ENCODE assay signal across 19 mouse cellular contexts in the genomic region with DNA sequence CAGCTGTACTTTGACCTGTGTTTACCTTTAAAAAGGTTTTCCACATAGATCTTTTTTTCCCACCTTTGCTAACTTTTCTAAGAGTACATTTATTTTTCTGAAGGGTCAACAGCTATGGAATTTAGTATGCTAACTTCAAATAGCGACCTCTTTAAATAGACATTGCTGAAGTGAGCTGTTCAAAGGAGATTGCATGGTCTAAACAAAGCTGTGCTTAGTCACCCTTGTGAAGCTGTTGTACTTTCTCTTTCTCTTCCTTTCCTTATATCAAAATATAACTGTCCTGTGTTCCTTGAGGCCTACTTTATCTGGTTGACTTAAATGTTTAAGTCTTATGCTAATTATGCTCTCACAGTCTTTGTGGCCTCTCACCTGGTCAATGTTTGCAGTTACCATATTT.
"Had no signal": no experiment of that assay in that cellular context is flagged by ENCODE, and none has a peak within 500 bp of the region (broad histone marks: within the 10 kb centered on the region; RNA-seq: fewer than 3 reads in every experiment).

No protein-coding gene starts in this region.

- H3K9ac ChIP-seq: liver, embryonic 15.5 days; liver, postnatal 0 days; lung, embryonic 15.5 days; midbrain, embryonic 12.5 days; neural tube, embryonic 13.5 days; neural tube, embryonic 15.5 days had no signal

- DNase-seq: liver, postnatal 0 days; lung, adult 2 months; lung, postnatal 14 days; lung, postnatal 36 days; midbrain, embryonic 14.5 days; right cerebral cortex, postnatal 14 days; thymus, adult 18-20 months; thymus, postnatal 14 days; thymus, postnatal 36 days had no signal

- H3K27ac ChIP-seq: liver, embryonic 15.5 days; lung, embryonic 15.5 days; macrophage; midbrain, embryonic 12.5 days; neural tube, embryonic 13.5 days; neural tube, embryonic 15.5 days had no signal

- H3K4me3 ChIP-seq: liver, embryonic 15.5 days; lung, embryonic 15.5 days; megakaryocyte, embryonic 14.5 days; midbrain, embryonic 12.5 days; myocyte; neural tube, embryonic 13.5 days; neural tube, embryonic 15.5 days had no signal

- ATAC-seq: liver, postnatal 0 days; lung, postnatal 0 days; midbrain, embryonic 16.5 days had no signal

- H3K36me3 ChIP-seq: liver, embryonic 15.5 days; lung, embryonic 15.5 days; midbrain, embryonic 12.5 days; neural tube, embryonic 13.5 days; neural tube, embryonic 15.5 days had no signal

- H3K9me3 ChIP-seq: liver, embryonic 15.5 days; lung, embryonic 15.5 days; megakaryocyte, embryonic 14.5 days; midbrain, embryonic 12.5 days; neural tube, embryonic 13.5 days; neural tube, embryonic 15.5 days had no signal

- H3K4me2 ChIP-seq: liver, embryonic 15.5 days; lung, embryonic 15.5 days; midbrain, embryonic 12.5 days; neural tube, embryonic 13.5 days; neural tube, embryonic 15.5 days had no signal

- H3K4me1 ChIP-seq: liver, embryonic 15.5 days; lung, embryonic 15.5 days; midbrain, embryonic 12.5 days; neural tube, embryonic 13.5 days; neural tube, embryonic 15.5 days had no signal

- H3K27me3 ChIP-seq: liver, embryonic 15.5 days; lung, embryonic 15.5 days; megakaryocyte, embryonic 14.5 days; midbrain, embryonic 12.5 days; neural tube, embryonic 13.5 days; neural tube, embryonic 15.5 days had no signal
